Mouse (Mus musculus) olfactory bulb, adult 2 months (tissue): Measurements from ENCODE around the gene Gsdma3.

ENCODE experiments used
- CTCF ChIP-seq: fragments of 200-500 bp; IDR thresholded peaks from 2 replicates; pipeline ENCODE4 v1.5.1; 2012; ENCODE audit warnings: low read depth, mild to moderate bottlenecking, low read length, moderate library complexity; ENCODE audit not compliant: insufficient read depth
- POLR2A ChIP-seq: fragments of 200-500 bp; IDR thresholded peaks from 2 replicates; pipeline ENCODE4 v1.6.1; 2012; ENCODE audit warnings: mild to moderate bottlenecking, low read depth, low read length, moderate library complexity; ENCODE audit not compliant: insufficient read depth

- TF ChIP-seq POLR2A, result no peak
- no peak for TF ChIP-seq CTCF
Measured at GRCm38 (mm10) chr11:98668984-98669383, 42.8 kb downstream of the Gsdma3 start.
